Mouse (Mus musculus) lung, embryonic 16.5 days (tissue): ENCODE measurements at regions not wholly inside any gene's neighbourhood (a gene's known extent, or its start where the extent isn't known, plus 50 kb on each side); places are given as distances from the start of the nearest gene placed in this dataset.

ENCODE experiments used
- ATAC-seq: fragments of 200-750 bp; cut with Nextera tagmentation; 2 replicates; pipeline ENCODE4 v1.8.0; 2017; ENCODE audit warnings: low read depth, mild to moderate bottlenecking, moderate library complexity
- H3K27ac ChIP-seq: fragments of 300-500 bp; sonication (generic); 2 replicates; pipeline ENCODE4 v1.5.1; 2014; ENCODE audit warnings: mild to moderate bottlenecking, control low read depth, low read length
- H3K27me3 ChIP-seq: fragments of 300-500 bp; sonication (generic); 2 replicates; pipeline ENCODE4 v1.6.1; 2014; ENCODE audit warnings: low read depth, low read length, mixed read lengths; ENCODE audit not compliant: control insufficient read depth, insufficient read depth
- H3K36me3 ChIP-seq: fragments of 300-500 bp; sonication (generic); 2 replicates; pipeline ENCODE4 v1.6.1; 2014; ENCODE audit warnings: low read length; ENCODE audit not compliant: control insufficient read depth, insufficient read depth
- H3K4me1 ChIP-seq: fragments of 300-500 bp; sonication (generic); replicated peaks from 2 replicates; pipeline ENCODE4 v1.6.1; 2014; ENCODE audit warnings: low read length, mixed read lengths; ENCODE audit not compliant: control insufficient read depth, insufficient read depth
- H3K4me2 ChIP-seq: fragments of 300-500 bp; sonication (generic); 2 replicates; pipeline ENCODE4 v1.6.1; 2014; ENCODE audit warnings: low read depth, low read length, control low read depth
- H3K4me3 ChIP-seq: fragments of 300-500 bp; sonication (generic); 2 replicates; pipeline ENCODE4 v1.5.1; 2014; ENCODE audit warnings: mild to moderate bottlenecking, low read length, control low read depth
- H3K9ac ChIP-seq: fragments of 300-500 bp; sonication (generic); 2 replicates; pipeline ENCODE4 v1.6.1; 2014; ENCODE audit warnings: low read length, control low read depth
- H3K9me3 ChIP-seq: fragments of 300-500 bp; sonication (generic); 2 replicates; pipeline ENCODE4 v1.6.1; 2016; ENCODE audit warnings: low read length; ENCODE audit not compliant: control insufficient read depth
- WGBS: fragments of 180-500 bp; shearing (Covaris S2); extraction: QIAGEN DNeasy Blood & Tissue Kit; methylation state at CpG from one replicate; pipeline ENCODE4 v1.1.7; 2014; 5-methylcytosine and 5-hydroxymethylcytosine counted together

DNA sequence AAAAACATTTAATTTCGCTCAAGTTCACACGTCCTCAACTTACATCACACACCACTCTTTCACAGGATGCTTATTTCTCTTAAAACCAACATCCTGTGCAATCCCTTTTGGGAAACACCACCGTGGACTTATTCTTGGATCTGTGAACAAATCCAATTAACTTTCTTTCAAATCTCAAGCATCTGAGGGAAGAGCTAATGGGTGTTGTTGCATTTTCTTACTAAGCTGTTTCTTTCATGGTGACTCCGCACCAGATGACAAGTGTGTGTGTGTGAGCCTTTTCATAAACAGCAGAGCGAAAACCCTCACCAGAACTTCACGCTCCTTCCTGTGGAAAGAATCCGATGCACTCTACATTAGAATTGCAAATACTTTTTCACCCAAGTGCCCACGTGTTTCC is 390.6 kb upstream of the Castor2 start:
- Histone ChIP-seq H3K9ac (no peak overlapping the region), H3K4me2 (no peak overlapping the region), H3K36me3 (no peaks in the 10 kb centered on the region), H3K27me3 (no peaks in the 10 kb centered on the region), H3K4me3 (no peak overlapping the region), H3K9me3 (no peaks in the 10 kb centered on the region), H3K4me1 (no peaks in the 10 kb centered on the region), H3K27ac (no peak overlapping the region)
- 62% methylated on average over 8 of the region's 8 CpGs for WGBS
- no peak for ATAC-seq

- no peak overlapping the region for H3K27ac ChIP-seq
- 82% methylated on average over 2 of the region's 2 CpGs for WGBS
- H3K9ac ChIP-seq = no peak overlapping the region
- no peaks in the 10 kb centered on the region for H3K36me3 ChIP-seq
- H3K27me3 ChIP-seq = no peaks in the 10 kb centered on the region
- H3K9me3 ChIP-seq = no peaks in the 10 kb centered on the region
- no peak overlapping the region for H3K4me2 ChIP-seq
- no peak overlapping the region for H3K4me3 ChIP-seq
- no peaks in the 10 kb centered on the region for H3K4me1 ChIP-seq
- ATAC-seq = no peak
Measured at GRCm38 (mm10) chr5:133686206-133686605, 413.3 kb upstream of the Castor2 start.

GRCm38 (mm10) chr5:133683021-133683420 is 416.5 kb upstream of the Castor2 start:
- no peaks in the 10 kb centered on the region for H3K9me3 ChIP-seq
- H3K4me1 ChIP-seq = no peaks in the 10 kb centered on the region
- H3K27ac ChIP-seq = no peak overlapping the region
- H3K9ac ChIP-seq = no peak overlapping the region
- no peak for ATAC-seq
- WGBS = 21% methylated on average over 8 of the region's 10 CpGs
- no peaks in the 10 kb centered on the region for H3K36me3 ChIP-seq
- H3K4me3 ChIP-seq = no peak overlapping the region
- H3K27me3 ChIP-seq = no peaks in the 10 kb centered on the region
- no peak overlapping the region for H3K4me2 ChIP-seq

GRCm38 (mm10) chr5:133676791-133677450 is 422.6 kb upstream of the Castor2 start:
- no peaks in the 10 kb centered on the region for H3K9me3 ChIP-seq
- no peak overlapping the region for H3K9ac ChIP-seq
- no peak overlapping the region for H3K27ac ChIP-seq
- H3K27me3 ChIP-seq = no peaks in the 10 kb centered on the region
- 64% methylated on average over 15 of the region's 15 CpGs for WGBS
- no peak for ATAC-seq
- H3K4me2 ChIP-seq = no peak overlapping the region
- no peaks in the 10 kb centered on the region for H3K36me3 ChIP-seq
- no peak overlapping the region for H3K4me3 ChIP-seq
- no peaks in the 10 kb centered on the region for H3K4me1 ChIP-seq

DNA sequence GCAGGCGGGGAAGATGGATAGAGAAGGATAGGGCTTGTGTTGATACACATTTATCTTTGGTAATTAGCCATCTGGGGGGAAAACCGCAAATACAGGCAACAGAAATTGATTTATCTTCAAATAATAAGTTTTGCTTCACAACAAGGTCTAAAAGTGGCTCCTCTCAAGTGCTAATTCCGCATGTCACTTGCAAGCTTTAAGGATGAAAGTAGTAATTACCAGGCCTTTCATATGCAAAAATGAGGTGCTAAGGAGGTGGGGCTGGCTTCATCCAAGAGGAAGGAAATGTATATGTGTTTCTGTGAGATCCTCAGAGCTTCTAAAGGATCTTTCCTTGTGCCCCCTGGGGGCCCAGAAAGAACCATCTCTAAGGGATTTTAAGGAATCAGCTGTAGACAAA is 423.9 kb upstream of the Castor2 start:
- no peaks in the 10 kb centered on the region for H3K36me3 ChIP-seq
- ATAC-seq = no peak
- no peak overlapping the region for H3K4me3 ChIP-seq
- WGBS = 68% methylated on average over 3 of the region's 3 CpGs
- no peak overlapping the region for H3K27ac ChIP-seq
- H3K9me3 ChIP-seq = no peaks in the 10 kb centered on the region
- H3K4me2 ChIP-seq = no peak overlapping the region
- H3K4me1 ChIP-seq = no peaks in the 10 kb centered on the region
- H3K27me3 ChIP-seq = no peaks in the 10 kb centered on the region
- no peak overlapping the region for H3K9ac ChIP-seq

GRCm38 (mm10) chr5:133666473-133666872 is 433.0 kb upstream of the Castor2 start:
- Histone ChIP-seq H3K27ac (no peak overlapping the region), H3K4me3 (no peak overlapping the region), H3K36me3 (no peaks in the 10 kb centered on the region), H3K27me3 (no peaks in the 10 kb centered on the region), H3K9me3 (no peaks in the 10 kb centered on the region), H3K4me2 (no peak overlapping the region), H3K9ac (no peak overlapping the region), H3K4me1 (no peaks in the 10 kb centered on the region; the same call in 1 of the 2 replicates)
- WGBS = 28% methylated on average over 6 of the region's 6 CpGs
- ATAC-seq = no peak

DNA sequence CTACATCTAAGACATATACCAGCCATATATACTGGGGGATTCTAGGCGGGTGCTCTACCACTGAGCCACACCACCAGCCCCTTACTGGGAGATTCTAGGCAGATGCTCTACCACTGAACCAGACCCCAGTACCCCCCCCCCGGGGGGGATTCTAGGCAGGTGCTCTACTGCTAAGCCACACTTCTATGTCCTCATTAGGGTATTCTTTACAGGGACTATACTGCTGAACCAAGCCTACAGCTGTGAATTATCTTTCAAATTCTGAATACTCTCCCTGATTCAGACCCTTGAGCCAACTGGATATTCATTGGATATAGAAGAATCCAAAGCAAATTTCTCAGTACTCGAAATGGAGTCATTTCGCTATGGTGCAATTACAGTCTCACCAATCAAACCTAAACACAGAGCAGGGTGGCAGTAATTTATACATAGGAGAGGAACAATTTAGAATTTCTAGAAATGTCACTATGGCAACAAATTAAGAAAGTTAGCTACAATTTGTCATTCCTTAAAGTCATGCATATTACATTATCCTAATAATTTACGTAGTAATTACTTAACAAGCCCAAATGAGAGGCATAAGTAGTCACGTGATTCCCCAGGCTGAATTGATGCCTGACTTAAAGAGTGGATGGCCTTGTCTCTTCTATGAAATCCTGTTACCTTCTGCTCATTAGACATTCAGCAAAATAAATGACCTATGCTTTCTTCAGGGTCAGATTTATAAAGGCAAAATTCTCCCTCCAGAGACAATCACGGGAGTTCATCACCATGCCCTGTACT is 436.8 kb upstream of the Castor2 start:
- no peaks in the 10 kb centered on the region for H3K4me1 ChIP-seq
- no peak overlapping the region for H3K27ac ChIP-seq
- WGBS = 84% methylated on average over 7 of the region's 7 CpGs
- no peak overlapping the region for H3K9ac ChIP-seq
- no peaks in the 10 kb centered on the region for H3K27me3 ChIP-seq
- H3K9me3 ChIP-seq = no peaks in the 10 kb centered on the region
- no peak overlapping the region for H3K4me2 ChIP-seq
- H3K36me3 ChIP-seq = no peaks in the 10 kb centered on the region
- H3K4me3 ChIP-seq = no peak overlapping the region
- ATAC-seq = no peak

DNA sequence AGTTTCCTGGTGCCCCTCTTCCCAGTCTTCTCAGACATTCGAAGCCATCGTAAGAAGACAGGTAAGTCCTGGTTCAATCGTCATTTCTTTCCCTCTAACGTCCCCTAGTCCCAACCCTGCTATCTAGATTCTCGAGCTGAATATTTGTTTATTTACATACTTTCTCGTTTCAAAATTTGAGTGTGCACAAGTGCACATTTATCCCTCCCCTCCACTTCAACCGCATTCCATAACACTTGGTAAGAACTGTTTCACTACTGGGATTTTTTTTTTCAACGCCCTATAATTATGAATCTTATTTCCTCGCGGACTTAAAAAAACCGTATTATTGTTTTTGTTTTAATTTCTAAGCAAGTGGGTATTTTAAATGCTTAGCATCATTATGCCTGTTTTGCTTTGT is 439.2 kb upstream of the Castor2 start:
- Histone ChIP-seq H3K4me3 (no peak overlapping the region), H3K36me3 (no peaks in the 10 kb centered on the region), H3K27ac (no peak overlapping the region), H3K9ac (no peak overlapping the region), H3K4me2 (no peak overlapping the region), H3K27me3 (no peaks in the 10 kb centered on the region), H3K9me3 (no peaks in the 10 kb centered on the region), H3K4me1 (no peaks in the 10 kb centered on the region)
- whole genome bisulfite sequencing = 57% methylated on average over 11 of the region's 11 CpGs
- ATAC-seq = no peak

DNA sequence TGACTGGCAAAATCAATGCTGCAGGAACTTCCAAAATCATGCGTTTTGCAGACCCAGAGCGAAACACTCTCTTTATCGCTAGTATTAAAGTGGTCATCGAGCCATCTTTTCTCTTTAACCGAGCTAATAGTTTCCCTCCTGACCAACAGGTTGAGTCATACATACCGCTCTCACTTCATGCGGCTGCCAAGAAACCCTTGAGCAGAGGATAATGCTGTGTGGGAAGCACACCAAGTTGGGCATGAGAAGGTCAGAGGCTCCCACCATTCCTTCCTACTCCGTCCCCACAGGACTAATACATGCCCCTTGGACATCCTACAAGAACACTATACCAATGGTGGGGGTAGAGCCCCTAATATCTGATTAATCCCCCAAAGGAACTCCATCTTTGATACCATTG is 442.7 kb upstream of the Castor2 start:
- H3K4me1 ChIP-seq = no peaks in the 10 kb centered on the region
- no peak for ATAC-seq
- no peak overlapping the region for H3K4me2 ChIP-seq
- no peaks in the 10 kb centered on the region for H3K9me3 ChIP-seq
- no peaks in the 10 kb centered on the region for H3K27me3 ChIP-seq
- H3K36me3 ChIP-seq = no peaks in the 10 kb centered on the region
- H3K9ac ChIP-seq = no peak overlapping the region
- 86% methylated on average over 8 of the region's 8 CpGs for WGBS
- H3K27ac ChIP-seq = no peak overlapping the region
- H3K4me3 ChIP-seq = no peak overlapping the region
